11 mouse cellular contexts compared by ENCODE assay signal in genomic region chr5:119449166-119449565, GRCm38 (mm10).
DNase-seq lines count a peak whose midpoint lies in the region; ATAC-seq lines count a peak whose summit lies in the region.
"Had no signal": no experiment of that assay in that cellular context is flagged by ENCODE, and none has a peak within 500 bp of the region (broad histone marks: within the 10 kb centered on the region; RNA-seq: fewer than 3 reads in every experiment).

No protein-coding gene starts in this region.

- H3K4me3 ChIP-seq in midbrain, embryonic 14.5 days (replicated peaks; ENCODE audit: low read depth, low read length) = no peak overlapping the region
- no peak overlapping the region for H3K4me3 ChIP-seq in midbrain, embryonic 15.5 days
- H3K4me3 ChIP-seq in heart, embryonic 15.5 days = peak overlapping the region; percentile 21
- no peak overlapping the region for H3K4me3 ChIP-seq in forebrain, embryonic 12.5 days (replicated peaks)

- no peak for ATAC-seq in cerebellum, adult (ENCODE audit: insufficient number of reproducible peaks, low FRiP score, low TSS enrichment)
- ATAC-seq in midbrain, embryonic 14.5 days (ENCODE audit: low FRiP score, low TSS enrichment) = no peak
- ATAC-seq in midbrain, embryonic 15.5 days (replicated peaks) = no peak
- peak; percentile 88 for ATAC-seq in heart, embryonic 15.5 days (replicated peaks; ENCODE audit: insufficient number of reproducible peaks, insufficient read depth, low FRiP score, low read depth)
- ATAC-seq in forebrain, embryonic 12.5 days (ENCODE audit: low FRiP score) = no peak

- H3K27me3 ChIP-seq in midbrain, embryonic 14.5 days (ENCODE audit: control insufficient read depth, insufficient read depth, low read length) = no peaks in the 10 kb centered on the region
- no peaks in the 10 kb centered on the region for H3K27me3 ChIP-seq in midbrain, embryonic 15.5 days (replicated peaks)
- peaks cover 5% of the 10 kb centered on the region; the same call in 1 of the 2 replicates for H3K27me3 ChIP-seq in heart, embryonic 15.5 days
- no peaks in the 10 kb centered on the region for H3K27me3 ChIP-seq in forebrain, embryonic 12.5 days

- no peak overlapping the region for H3K27ac ChIP-seq in midbrain, embryonic 14.5 days (replicated peaks; ENCODE audit: low read depth, low read length)
- H3K27ac ChIP-seq in midbrain, embryonic 15.5 days = no peak overlapping the region
- H3K27ac ChIP-seq in heart, embryonic 15.5 days = no peak overlapping the region
- H3K27ac ChIP-seq in forebrain, embryonic 12.5 days = no peak overlapping the region
- H3K27ac ChIP-seq: liver, embryonic 14.5 days had no signal

- H3K4me1 ChIP-seq in midbrain, embryonic 14.5 days (ENCODE audit: control insufficient read depth, insufficient read depth, low read length) = no peaks in the 10 kb centered on the region
- no peaks in the 10 kb centered on the region for H3K4me1 ChIP-seq in midbrain, embryonic 15.5 days
- H3K4me1 ChIP-seq in heart, embryonic 15.5 days (replicated peaks) = peaks cover 12% of the 10 kb centered on the region
- H3K4me1 ChIP-seq in forebrain, embryonic 12.5 days = no peaks in the 10 kb centered on the region

- no peaks in the 10 kb centered on the region for H3K36me3 ChIP-seq in midbrain, embryonic 14.5 days (ENCODE audit: control insufficient read depth, insufficient read depth, low read length)
- H3K36me3 ChIP-seq in midbrain, embryonic 15.5 days (replicated peaks) = no peaks in the 10 kb centered on the region
- no peaks in the 10 kb centered on the region for H3K36me3 ChIP-seq in heart, embryonic 15.5 days
- no peaks in the 10 kb centered on the region for H3K36me3 ChIP-seq in forebrain, embryonic 12.5 days (replicated peaks)

- DNase-seq in cerebellum, postnatal 10 days = peak; percentile 64 to 73
- peak; percentile 21 for DNase-seq in midbrain, embryonic 14.5 days
- DNase-seq in lung, postnatal 14 days = peak; percentile 77
- no peak for DNase-seq in cerebellum, adult 9-11 months
- DNase-seq: kidney, adult 9 months; thymus, postnatal 25 days had no signal

- H3K4me2 ChIP-seq in midbrain, embryonic 14.5 days (ENCODE audit: low read length) = no peak overlapping the region
- no peak overlapping the region for H3K4me2 ChIP-seq in midbrain, embryonic 15.5 days
- H3K4me2 ChIP-seq in heart, embryonic 15.5 days = peak overlapping the region; percentile 48
- no peak overlapping the region for H3K4me2 ChIP-seq in forebrain, embryonic 12.5 days

- H3K9me3 ChIP-seq in midbrain, embryonic 14.5 days (ENCODE audit: control insufficient read depth, low read length) = no peaks in the 10 kb centered on the region
- H3K9me3 ChIP-seq in midbrain, embryonic 15.5 days = no peaks in the 10 kb centered on the region
- no peaks in the 10 kb centered on the region for H3K9me3 ChIP-seq in heart, embryonic 15.5 days (replicated peaks)
- no peaks in the 10 kb centered on the region for H3K9me3 ChIP-seq in forebrain, embryonic 12.5 days

- no peak overlapping the region for H3K9ac ChIP-seq in midbrain, embryonic 14.5 days (replicated peaks; ENCODE audit: low read length)
- H3K9ac ChIP-seq in midbrain, embryonic 15.5 days = no peak overlapping the region
- no peak overlapping the region for H3K9ac ChIP-seq in heart, embryonic 15.5 days
- no peak overlapping the region for H3K9ac ChIP-seq in forebrain, embryonic 12.5 days
- H3K9ac ChIP-seq: liver, embryonic 14.5 days had no signal

- WGBS in midbrain, embryonic 14.5 days = 68% methylated on average over 7 of the region's 7 CpGs
- 64% methylated on average over 7 of the region's 7 CpGs for WGBS in midbrain, embryonic 15.5 days
- WGBS in heart, embryonic 15.5 days = 19% methylated on average over 7 of the region's 7 CpGs
- 74% methylated on average over 7 of the region's 7 CpGs for WGBS in forebrain, embryonic 12.5 days
